Mouse (Mus musculus): ENCODE data around the gene Nr6a1.

The Nr6a1 gene

GRCm38 (mm10) chr2:38719354-38719753, 208.1 kb downstream of the Nr6a1 start:
- DNase-seq (ENCODE audit: extremely low spot score, low read depth, low spot score), result no peak

GRCm38 (mm10) chr2:38718676-38719075, 208.8 kb downstream of the Nr6a1 start:
- no peak for DNase-seq (ENCODE audit: extremely low spot score, low read depth, low spot score)

DNA sequence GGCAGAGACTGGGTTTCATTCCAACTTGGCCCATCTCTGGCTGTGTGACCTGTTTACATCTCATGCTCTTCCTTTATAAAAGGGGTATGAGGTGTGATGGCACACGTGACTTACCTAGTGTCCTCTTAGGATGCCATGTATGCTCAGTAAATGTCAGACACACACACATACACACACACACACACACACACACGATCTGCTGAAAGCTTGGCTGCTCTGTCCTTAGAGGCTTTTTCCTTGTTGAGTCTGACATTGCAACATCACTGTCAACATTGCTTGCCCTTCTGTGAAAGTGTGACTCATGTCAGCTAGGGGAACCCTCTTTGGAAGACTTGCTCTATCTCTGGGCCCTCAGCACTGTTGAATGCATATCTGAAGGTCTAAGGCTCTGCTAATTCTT, 210.1 kb downstream of the Nr6a1 start:
- DNase-seq (ENCODE audit: extremely low spot score, low read depth, low spot score), result no peak

DNA sequence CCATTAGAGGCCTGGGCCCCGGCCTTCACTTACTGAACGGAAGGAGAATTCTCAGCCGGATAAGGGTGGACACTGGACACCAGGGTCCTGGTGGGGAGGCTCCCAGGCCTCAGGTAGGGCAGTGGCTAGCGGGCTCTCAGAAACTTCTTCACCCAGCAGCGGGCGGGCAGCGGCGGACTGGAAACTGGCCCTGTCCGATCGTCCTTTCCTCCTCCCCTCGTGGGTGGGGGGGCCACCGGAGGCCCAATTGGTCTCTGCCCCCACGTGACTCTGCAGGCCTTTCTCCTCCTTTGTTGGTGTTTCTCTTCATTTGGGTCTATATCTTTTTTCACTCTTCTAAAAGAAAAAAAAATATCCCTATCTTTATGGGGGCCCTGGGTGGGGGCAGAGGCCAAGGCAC, 213.2 kb downstream of the Nr6a1 start, which contains the start of gene Nr5a1:
Gene Nr5a1, minus strand, starts transcription at position 219 of the 400 bp plus-strand sequence.
- no peak for DNase-seq (ENCODE audit: extremely low spot score, low read depth, low spot score)

- DNase-seq (ENCODE audit: extremely low spot score, low read depth, low spot score), result no peak
Measured at GRCm38 (mm10) chr2:38713596-38713995, 213.9 kb downstream of the Nr6a1 start.

DNA sequence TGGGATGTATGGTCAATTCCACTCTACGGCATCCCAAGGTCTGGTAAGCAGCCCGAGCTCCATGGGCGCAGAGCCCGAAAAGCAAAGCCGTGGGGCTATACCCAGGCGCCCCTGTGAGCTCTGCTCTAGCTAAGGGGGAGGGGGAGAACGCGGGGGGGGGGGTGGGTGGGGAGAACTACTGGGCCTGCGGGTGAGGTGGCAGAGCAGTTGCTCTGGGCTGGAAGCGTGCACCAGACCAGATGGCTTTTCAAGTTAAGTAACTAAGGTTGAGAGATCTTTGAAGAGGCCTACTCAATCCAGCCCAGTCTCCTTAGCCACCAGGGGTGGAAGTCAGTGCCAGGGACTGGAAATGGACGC, 214.7 kb downstream of the Nr6a1 start:
- DNase-seq (ENCODE audit: extremely low spot score, low read depth, low spot score), result no peak

DNA sequence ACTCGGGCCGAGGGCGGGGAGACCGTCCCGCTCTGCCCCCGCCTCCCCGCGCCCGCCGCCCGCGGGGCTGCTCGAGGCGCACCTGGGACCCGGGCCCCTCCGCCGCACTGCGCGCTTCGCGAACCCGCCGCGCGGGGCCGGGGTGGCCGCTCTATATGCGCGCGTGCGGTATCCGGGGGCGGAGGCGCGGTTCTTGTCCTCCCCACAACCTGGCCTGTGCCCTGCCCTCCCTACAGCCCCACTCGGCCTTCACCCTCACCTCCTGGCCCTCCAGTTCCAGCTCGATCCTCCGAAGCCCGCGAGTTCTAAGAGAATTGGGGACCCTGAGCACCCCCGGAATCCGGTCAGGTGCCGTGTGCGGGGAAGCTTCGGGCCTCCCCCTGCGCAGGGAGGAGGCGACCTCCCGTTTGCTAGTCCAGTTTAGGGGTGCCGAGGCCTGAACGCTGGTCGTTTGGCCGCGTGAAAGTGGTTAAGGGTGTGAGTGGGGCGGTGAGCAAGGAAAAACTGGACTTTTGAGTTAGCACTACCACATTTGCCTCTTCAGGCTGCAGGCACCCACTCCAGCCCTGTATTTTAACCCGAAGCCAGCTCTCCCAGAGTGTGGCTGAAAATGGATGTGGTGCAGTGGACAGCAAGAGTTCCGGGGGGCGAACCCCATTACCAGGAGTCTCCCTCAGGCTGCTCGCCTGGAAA, 215.3 kb downstream of the Nr6a1 start:
- DNase-seq (ENCODE audit: extremely low spot score, low read depth, low spot score), result no peak

- DNase-seq (ENCODE audit: extremely low spot score, low read depth, low spot score), result no peak
Measured at GRCm38 (mm10) chr2:38711421-38711861, 216.0 kb downstream of the Nr6a1 start.

GRCm38 (mm10) chr2:38710304-38711241, 216.9 kb downstream of the Nr6a1 start:
- DNase-seq (ENCODE audit: extremely low spot score, low read depth, low spot score), result no peak

DNA sequence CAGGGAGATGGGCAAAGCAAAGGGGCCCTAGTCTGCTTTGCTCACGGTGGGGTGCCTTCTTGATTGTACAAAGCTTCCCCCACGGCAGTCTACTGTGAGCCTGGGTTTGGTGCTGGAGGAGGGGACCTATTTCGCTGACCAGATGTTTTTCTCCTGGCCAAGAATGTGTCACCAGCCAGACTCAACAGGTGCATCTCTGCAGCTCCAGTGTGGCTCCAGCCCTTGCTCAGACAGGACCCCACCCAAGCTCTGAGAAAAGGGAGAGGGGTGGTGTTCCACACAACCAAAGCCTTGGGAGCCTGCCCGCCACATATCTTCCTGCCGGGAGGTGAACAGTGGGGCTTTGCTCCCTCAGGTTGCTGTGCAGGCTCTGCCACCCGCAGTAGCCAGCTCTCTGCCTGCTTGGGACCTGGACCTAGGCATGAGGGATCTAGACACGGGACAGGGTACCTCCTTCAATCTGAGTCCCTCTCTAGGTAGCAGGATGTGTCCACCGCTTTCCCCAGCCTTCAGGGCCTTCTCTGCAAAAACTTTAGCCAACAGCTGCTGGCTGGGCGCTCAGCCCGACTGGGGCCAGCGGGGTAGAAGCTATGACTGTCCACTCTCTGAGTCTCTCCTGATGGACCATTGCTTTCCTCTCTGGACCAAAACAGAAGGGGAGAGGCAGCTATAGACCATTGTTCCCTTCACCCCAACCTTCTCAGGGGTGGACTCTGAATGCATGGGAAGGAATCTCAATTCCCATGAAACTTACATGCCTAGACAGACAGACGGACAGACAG, 218.4 kb downstream of the Nr6a1 start:
- no peak for DNase-seq (ENCODE audit: extremely low spot score, low read depth, low spot score)

DNA sequence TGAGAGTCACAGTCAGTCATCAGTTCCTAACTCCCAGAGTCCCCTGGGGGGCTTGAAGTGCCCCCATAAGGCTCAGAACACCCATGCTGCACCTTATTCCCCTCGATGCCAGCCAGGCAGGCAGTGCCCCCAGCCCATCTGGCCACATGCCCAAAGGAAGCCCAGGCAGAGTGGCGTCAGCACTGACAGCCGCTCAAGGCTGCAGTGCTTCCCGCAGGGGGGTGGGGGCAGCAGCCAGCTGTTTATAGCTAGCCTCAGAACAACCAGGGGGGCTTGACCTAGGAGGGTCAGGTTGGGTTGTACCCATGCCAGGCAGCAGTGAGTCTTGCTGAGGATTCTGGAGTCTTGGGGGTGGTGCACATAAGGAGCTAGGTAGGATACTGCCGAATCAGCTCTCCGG, 220.8 kb downstream of the Nr6a1 start:
- no peak for DNase-seq (ENCODE audit: extremely low spot score, low read depth, low spot score)

- no peak for DNase-seq (ENCODE audit: extremely low spot score, low read depth, low spot score)
Measured at GRCm38 (mm10) chr2:38705036-38705435, 222.5 kb downstream of the Nr6a1 start.

GRCm38 (mm10) chr2:38704336-38704735, 223.2 kb downstream of the Nr6a1 start:
- no peak for DNase-seq (ENCODE audit: extremely low spot score, low read depth, low spot score)

GRCm38 (mm10) chr2:38700177-38700576, 227.3 kb downstream of the Nr6a1 start:
- no peak for DNase-seq (ENCODE audit: extremely low spot score, low read depth, low spot score)

DNA sequence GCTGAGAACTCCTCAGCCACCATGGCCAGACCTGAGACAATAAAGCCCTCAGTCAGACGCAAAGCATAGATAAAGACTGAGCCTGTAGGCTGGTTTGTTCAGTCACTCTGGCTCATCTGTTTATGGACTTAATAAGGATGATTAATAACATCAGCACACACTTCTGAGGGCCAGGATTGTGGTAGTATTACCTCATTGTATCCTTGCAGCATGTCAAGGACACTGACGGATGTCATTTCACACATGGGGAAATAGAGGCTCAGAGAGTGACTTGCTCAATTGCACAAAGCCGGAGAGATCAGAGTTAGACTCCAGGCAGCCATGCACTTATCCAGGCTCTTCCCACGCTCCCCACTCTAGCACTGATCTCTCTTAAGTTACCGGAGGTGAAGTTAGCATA, 228.9 kb downstream of the Nr6a1 start:
- DNase-seq (ENCODE audit: extremely low spot score, low read depth, low spot score), result no peak

- no peak for DNase-seq (ENCODE audit: extremely low spot score, low read depth, low spot score)
Measured at GRCm38 (mm10) chr2:38697128-38698120, 230.1 kb downstream of the Nr6a1 start.

DNA sequence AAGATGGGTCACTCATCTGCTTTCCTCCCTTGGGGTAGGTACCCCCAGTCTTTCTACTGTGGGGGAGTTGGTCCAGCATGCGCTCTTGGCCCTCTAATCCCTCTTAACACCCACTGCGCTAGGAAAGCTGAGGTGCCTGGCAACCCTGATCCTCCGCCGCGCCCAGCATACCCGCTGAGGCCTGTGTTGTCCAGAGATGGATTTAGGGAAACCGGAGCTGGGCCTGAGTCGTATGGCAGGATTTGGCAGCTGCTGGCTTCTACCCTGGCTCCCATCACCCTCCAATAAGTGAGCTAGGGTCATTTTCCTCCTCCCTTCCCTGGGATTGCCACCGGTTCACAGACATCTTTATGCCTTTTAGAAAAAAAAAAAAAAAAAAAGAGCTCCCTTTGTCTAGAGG, 231.7 kb downstream of the Nr6a1 start:
- no peak for DNase-seq (ENCODE audit: extremely low spot score, low read depth, low spot score)

DNA sequence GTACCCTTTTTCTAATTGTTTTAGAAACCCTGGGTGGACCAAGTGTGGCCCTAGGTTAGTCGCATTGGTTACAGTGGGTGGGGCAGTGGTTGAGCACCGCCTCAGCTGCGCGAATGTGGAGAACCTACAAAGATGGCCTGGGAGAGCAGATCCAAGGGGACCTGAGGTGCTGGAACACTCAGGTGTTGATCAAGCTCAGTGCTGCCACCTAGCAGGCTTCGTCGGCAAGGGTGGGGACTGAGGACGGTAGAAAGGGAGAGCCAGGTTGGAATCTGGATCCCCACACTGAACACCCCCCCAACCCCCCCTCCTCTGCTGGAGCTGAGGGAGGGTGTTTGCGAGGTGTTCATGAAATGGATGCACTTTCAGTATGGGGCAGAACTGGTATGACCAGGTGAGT, 235.9 kb downstream of the Nr6a1 start:
- no peak for DNase-seq (ENCODE audit: extremely low spot score, low read depth, low spot score)

DNA sequence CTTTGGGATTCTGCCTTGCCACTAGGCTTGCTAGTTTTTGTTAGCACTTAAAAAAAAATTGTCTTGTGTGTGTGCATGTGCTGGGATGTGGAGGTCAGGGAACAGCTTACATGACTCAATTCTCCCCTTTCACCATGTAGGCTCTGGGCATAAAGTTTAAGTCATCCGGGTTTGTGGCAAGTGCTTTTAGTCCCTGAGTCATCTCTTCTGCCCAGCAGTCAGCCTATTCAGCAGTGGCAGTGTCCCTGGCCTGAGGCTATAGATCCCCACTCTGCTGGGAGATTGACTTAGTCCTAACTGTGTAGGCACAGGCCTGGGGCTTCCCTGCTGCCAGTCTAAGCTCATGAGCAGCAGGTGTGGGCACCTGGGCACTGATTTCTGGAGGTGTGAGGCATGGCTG, 237.6 kb downstream of the Nr6a1 start:
- DNase-seq (ENCODE audit: extremely low spot score, low read depth, low spot score), result no peak
